Mouse (Mus musculus): ENCODE measurements at regions not wholly inside any gene's neighbourhood (a gene's known extent, or its start where the extent isn't known, plus 50 kb on each side); places are given as distances from the start of the nearest gene placed in this dataset.

DNA sequence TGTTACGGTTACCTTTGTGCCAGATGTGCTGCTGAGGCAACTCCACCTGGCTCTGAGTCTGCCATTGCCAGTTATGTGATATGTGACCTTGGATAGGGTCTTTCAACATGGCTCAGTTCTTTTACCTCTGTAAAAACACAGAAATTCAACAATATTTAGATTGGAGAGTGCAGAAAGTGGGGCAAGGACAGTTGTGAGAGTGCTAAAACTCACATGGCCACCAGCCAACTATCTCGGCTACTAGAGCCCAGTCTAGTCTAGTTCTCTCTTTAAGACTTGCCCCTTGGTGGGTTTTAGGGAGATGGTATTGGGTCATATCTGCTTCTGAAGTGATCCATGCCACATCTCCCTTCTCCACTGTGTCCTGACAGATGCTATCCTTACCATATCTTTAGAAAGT is 233.0 kb downstream of the Phf14 start:
- DNase-seq (ENCODE audit: low spot score): peak; percentile 13

DNA sequence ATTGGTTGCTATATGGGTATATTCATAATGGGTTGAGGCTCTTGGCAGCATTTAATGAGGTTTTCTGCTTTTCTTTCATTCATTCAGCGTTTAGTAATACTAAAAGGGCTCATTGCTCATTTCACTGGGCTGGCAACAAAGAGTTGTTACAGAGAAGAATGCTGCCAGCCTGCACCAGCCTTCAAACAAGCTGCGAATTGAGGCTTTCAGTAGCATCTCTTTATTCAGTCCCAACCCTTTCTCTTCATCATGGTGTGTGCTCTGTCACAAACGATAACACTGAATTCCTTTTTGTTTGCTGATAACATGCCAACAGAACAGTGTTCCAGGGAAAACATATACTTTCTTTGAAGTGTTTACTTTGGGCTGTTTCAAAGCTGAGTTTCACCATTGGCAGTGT is 237.6 kb downstream of the Phf14 start:
- no peak for DNase-seq (ENCODE audit: low spot score)

DNA sequence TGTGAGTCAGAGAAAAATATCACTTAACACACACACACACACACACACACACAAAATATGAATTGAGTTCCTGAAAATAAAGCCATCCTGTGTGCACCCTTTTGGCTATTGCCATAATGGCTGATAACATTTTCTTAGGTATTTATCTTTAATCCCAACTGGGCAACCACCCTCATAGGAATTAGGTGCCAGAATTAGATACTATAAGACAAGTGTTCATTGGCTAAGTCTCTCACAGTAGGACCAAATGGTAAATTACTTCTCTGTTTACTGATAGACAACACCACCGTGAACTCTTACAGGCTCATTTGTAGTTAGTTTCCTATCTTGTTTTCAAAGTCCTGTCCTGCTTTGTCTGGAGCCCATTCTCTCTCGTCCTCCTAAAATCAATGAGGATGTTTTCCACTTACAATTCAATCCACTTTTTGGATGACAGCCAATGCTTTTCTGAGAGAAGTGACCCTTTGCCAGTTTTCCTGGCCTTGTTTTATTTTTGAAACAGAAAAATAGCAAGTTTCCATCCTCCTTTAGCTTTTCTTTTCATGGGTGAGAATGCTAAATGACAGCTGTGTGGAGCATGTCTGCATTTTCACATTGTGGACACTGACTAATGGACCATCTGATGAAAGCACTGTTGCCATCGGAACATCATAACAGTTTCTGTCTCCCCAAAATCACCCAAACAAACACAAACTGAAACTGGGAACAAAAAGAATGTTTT is 243.2 kb downstream of the Phf14 start:
- DNase-seq (ENCODE audit: low spot score): no peak

DNA sequence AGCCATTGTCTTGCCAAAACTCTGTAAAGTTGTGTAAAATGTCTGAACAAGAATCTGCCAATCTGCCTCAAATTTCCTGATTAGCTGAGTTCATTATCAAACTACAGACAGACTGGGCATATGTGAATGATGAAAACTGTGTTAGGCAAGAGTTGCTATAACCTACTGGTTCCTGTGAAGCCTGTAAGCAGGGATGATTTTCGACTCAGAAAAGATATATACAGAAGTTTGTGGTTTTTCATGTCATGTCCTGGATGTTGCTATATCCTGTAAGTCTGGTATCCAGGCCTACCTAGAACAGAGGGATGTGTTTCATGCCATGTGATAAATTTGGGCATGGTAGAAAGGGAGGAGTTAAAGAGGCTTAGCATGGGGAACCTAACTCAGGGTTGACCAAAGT is 256.4 kb downstream of the Phf14 start:
- no peak for DNase-seq (ENCODE audit: low spot score)

DNA sequence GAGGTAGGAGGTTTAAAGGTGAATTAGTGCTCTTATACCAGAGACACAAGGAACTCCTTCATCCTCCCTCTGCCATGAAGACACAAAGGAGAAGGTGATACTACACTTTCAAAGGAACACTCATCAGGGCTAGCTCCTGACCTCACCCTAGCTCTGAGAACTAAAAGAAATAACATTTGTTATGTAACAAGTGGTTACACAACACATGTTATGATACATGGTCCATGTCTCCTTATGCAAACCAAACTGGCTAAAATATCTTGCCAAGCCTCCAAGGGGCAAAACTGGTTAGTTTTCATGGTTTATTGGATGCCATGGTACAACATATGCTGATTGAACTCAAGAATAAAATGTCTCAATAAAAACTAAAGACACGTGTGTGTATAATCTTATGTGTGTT is 260.9 kb downstream of the Phf14 start:
- DNase-seq (ENCODE audit: low spot score): no peak

DNA sequence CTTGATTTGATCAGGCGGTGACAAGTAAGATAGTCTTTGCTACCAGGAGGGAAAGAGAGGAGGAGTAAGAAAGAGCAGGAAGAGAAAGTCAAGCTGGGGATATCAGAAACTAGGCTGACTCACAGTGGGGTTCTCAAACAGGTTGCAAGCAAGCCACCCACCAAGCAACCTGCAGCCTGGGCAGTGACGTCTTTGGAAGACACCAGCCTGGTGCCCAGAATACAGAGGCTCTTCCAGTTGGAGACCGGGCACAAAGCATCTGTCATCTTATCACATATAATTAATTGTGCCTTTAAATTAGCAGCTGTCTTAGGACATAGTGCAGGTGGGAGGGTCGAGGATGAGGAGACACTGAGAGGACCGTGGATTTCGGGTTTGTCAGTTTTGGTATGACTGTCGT is 261.8 kb downstream of the Phf14 start:
- DNase-seq (ENCODE audit: low spot score): no peak

DNA sequence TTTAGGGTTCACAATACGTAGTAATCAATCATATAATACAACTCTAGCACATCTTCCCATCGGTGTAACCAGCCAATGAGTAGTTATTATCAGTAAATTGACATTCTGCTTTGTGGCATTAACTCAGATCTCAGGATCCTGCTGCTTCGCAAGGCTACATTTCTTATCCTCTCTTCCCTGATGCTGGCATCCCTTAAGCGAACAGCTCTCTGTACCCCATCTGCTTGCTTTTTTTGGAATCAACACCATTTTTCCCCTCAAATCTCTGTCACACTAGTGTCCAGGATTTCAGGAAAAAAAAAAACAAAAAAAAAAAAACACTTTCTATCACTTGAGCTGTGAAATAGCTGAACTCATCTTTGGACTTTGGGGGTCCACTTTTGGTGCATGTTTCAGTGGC is 263.1 kb downstream of the Phf14 start:
- no peak for DNase-seq (ENCODE audit: low spot score)

DNA sequence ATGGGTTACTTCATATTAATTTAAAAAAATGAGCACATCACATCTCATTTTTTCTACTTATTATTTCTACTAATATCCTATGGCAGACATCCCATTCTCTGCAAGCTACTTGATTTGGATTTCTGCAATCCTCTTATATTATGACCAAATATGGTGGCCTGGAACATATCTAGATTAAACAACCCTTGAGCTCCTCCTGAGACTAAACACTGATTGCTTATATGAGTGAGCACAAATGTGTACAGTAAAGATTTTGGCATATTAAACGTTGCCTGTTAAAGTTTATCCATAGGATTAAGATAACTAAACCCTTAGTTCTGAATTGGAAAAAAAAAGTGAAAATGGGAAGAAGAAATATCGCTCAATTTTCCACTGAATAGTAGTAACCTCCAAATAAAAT is 263.6 kb downstream of the Phf14 start:
- no peak for DNase-seq (ENCODE audit: low spot score)

DNA sequence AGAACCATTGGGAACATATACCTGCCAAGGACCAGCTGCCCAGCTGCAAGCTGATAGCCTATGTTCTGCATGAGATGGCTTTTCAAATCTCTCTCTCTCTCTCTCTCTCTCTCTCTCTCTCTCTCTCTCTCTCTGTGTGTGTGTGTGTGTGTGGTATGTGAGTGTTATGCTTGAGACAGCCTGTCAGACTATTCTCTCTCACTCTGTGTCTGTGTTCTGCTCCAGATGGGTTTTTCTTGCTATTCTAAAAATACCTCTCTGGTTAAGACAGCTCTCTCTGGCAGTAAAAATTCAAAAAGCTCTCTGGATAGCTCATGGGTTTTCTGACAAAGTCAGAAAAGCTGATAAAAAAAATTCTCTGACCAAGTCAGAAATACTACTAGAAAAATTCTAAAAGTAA is 270.4 kb downstream of the Phf14 start:
- no peak for DNase-seq (ENCODE audit: low spot score)

DNA sequence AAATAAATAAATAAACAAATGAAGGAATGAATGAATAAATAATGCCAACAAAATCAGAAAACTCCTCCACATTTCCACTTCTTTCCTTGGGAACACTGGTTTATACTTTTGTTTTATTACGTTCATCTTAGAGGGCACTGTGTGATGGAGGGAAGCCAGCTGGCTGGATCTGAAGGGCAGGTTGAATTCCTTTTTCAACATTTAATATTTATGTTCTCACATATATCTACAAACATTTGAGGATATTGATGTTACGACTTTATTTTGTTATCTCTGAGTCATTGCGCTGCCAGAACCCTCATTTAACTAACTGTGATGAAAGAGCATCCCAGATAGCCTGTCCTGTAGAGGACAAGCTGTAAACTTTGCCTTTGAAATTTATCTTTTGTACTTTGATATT is 273.3 kb downstream of the Phf14 start:
- DNase-seq (ENCODE audit: low spot score): peak; percentile 28

DNA sequence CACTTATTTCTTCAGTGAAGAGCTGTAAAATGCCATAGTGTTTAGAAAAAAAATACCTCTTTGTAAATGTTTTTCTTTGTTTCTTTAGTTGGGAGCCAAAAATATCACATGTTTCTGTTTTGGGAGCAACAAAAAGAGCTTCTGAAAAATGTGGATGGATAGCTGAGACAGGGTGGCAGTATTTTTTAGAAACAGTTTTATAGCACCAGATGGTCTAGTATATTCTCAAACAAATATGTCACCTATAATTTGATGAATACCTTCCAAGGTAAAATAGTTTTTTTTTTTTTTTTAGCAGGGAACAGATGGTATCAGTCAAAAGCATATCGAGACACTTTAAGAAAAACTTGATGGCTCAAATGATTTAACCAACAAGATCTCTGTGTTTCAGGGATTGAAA is 302.6 kb downstream of the Phf14 start:
- no peak for DNase-seq (ENCODE audit: low spot score)

DNA sequence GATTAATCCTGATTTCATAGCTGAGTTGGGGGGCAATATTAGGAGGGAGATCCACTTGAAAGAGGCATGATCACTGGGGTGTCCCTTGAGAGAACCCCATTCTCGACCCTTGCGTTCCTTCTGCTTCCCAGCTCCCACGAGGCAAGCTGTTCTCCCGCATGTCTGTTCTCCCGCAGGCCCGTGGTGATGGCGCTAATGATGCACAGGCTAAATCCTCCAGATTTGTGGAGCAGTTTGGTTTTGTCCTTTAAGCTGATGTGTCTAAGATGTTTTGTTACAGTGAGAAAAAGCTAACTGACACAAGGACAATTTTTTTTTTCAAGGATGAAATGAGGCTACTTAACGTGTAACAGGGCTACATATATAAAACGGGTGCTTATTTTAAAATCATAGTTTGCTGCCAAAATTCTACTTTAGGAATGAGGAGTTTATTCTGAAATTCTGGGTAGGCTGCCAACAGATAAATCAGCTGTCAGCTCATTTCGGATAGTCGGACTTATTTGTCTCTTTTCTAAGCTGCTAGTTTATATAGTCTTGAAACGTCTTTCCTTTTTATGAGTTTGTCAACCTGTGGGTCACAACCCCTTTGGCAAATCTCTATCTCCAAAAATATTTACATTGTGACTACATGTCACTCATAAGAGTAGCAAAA is 307.0 kb downstream of the Phf14 start:
- no peak for DNase-seq (ENCODE audit: low spot score)

DNA sequence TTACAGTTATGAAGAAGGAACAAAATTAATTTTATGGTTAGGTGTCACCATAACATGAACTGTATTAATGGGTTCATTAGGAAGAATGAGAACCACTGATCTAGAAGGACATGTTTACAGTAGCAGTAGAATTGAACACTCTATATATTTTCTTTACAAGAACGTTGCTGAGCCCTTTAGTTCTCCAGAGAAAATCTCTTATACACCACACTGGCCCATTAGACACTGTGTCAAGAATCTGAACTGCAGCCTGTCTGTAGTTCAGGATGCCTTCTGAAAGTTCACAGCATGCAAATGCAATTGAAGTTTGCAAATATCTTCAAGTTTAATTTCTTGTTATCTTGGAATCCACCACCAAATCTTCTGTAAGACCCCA is 307.6 kb downstream of the Phf14 start:
- no peak for DNase-seq (ENCODE audit: low spot score)

DNA sequence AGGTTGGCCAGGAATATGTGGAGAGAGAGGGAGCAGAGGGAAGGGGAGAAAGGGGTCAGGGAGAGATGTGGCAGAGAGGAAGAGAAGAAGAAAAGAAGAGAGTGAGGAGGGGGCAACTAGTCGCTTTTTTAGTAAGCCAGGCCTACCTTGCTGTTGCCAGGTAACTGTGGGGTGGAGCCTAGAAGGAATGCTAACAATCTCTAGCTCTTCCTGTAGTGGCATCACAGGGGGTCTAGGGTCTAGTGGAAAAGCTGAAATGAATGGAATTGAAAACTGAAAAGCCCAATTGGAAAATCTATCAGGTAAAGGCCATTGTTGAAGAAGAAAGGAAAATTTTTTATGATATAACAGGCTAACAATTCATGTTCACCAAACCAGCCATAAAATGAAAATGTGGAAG is 336.5 kb downstream of the Phf14 start:
- DNase-seq (ENCODE audit: low spot score): no peak

DNA sequence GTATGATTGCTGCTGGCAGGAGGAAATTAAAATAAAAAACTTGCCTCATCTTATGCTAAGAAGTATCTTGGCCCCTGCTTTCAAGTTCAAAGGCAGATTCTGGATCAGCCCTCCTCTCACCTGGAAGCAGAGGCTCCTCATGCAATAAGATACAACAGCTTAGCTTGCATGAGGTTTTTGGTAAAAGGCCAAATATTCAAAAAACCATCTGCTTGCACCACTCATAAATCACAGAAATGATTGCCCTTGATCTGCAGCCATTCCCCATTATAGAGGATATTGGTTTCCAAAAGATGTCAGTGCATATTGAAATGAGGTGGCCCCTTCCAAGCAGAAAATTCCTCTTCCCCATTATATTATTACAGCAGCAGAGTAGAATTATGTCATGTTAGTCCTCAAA is 340.4 kb downstream of the Phf14 start:
- DNase-seq (ENCODE audit: low spot score): no peak

DNA sequence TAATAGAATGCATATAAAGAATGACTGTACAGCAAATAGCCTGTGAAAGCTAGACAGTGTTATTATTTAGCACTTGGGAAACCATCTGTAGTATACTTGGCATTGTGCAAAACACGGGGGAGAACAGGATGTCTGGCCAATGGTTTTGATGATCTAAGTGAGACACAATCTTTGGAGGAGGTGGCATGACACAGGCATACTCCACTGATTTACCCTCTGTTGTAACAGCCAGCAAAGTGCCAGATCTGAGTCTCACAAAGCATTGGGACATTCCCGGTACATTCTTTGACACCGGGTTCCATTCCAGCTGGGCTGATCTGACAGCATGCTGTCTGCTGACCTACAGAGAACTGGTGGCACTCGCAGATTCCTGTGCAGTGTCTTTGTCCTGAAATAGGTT is 341.0 kb downstream of the Phf14 start:
- no peak for DNase-seq (ENCODE audit: low spot score)

DNA sequence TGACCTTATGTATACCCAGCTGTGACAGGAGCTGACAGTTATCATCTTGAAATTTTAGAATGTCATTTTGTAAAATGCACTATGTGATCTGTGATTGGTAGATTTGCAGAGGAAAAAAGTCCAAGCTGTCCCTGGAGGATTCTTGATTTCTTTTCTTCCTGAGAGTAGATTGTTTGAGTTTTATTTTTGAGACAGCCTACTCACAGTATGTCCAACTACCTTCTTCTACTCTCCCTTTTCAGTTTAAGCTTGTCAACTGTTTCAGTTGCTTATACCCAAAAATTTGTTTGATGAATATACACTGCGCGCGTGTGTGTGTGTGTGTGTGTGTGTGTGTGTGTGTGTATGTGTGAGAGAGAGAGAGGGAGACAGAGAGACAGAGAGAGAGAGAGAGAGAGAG is 346.9 kb downstream of the Phf14 start:
- DNase-seq (ENCODE audit: low spot score): no peak

DNA sequence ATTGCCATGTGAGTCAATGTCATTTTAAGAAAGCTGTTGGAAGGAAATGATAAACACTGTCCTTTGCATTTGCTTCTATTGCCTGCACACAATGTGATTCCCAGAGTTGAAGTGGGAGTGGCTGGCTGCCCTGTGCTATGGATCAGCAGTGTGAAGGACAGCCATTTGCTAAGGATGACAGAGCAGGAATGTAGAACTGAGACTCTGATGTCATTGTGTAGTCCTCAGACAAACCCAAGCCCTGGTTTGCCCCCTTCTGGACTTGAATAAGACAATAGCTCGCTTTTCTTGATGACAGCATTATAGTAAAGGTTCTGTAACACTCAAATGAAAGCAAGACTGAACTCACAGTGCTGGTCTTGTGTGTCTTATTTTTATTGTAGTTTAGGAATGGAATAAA is 347.8 kb downstream of the Phf14 start:
- DNase-seq (ENCODE audit: low spot score): no peak

DNA sequence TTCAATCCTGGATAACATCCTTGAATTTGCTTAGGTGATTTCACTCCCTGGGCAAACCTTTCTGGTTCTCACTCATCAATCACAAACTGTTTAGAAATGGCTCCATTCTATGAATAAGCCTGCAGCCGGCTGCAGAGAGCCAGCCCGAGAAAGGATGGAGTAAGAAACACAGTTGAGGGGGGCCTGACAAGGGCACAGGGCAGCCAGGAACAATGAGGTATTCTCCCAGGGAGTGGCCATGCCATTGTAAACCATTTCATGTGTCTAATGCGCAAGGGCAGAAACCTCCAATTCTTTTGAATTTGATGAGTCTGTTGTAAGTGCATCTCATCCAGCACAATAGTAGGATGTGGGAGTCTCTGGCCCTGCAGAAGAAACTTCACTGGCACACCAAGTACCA is 350.7 kb downstream of the Phf14 start:
- no peak for DNase-seq (ENCODE audit: low spot score)

DNA sequence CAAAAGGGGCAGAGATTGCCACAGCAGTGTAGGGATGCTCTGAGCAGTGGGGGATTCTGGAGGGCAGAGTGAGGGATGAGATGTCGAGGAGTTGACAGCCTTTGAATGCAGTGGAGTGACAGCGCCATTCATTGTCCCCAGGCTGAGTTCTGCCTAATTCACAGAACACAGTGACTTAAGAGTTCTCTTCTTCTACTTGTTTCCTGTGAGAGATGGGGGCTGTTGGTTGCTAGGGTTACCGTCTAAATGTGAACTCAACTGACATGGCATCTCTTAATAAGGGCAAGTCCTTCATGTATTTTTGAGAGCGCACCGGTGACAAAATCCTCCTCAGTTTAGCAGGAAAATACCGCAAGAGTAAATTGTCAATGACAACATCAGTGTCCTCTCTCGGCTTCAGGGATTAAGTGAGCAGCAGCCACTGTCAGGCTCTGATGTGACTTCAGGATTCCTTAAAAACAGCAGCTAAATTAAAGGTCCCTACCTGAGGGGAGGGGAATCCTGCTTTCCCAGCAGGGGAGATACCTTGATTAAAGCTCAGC is 351.4 kb downstream of the Phf14 start:
- DNase-seq (ENCODE audit: low spot score): no peak

DNA sequence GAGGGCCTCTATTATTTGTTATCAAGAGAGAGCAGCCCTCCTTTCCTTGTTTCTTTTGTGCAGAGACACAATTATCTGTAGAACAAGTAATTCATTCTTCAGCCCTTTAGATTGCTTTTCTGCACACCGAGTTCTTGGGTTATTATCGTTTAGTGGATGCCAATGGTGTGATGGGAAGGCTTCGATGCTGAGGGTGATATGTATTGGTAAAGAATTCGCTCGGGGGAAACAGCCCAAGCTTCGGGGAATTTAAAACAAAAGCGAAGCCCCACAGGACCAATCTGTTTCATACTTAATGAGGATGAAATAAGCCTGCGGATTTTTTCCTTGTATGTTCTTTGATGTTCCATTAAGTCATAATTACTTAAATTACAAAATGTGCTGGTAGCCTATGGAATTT is 352.0 kb downstream of the Phf14 start:
- no peak for DNase-seq (ENCODE audit: low spot score)

DNA sequence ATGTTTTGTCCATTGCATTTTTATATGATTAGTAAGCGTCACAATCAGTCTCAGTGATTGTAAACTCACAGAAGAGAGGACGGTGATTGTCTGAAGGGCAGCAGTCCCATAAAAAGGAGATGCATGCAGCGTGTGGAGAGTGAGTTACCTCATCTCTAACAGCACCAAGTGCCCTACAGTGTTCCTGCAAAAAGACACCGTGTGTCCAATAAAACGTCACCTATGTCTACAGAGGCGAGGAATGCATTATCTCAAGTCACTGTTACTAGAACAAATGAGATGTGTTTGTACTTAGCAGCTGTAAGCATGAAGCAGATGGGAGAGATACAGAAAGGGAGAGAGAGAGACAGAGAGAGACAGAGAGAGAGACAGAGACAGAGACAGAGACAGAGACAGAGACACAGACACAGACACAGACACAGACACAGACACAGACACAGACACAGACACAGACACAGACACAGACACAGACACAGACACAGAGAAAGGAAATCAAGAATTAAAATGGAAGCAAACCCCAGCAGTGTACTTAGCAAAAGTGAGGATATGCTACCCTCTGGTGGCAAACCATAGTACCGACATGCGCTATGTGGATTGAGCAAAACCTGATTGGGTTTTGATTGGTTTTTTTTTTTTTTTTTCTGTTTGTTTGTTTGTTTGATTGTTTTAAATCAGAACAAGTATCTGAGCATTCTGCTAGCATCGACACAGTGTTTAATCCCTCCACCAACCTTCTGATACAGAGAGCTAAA is 352.9 kb downstream of the Phf14 start:
- peak; percentile 9 for DNase-seq (ENCODE audit: low spot score)

All from ovary, adult 18-20 months (tissue).